Mouse (Mus musculus) heart, embryonic 12.5 days (tissue): ENCODE measurements around the gene Zfp507. TPM values are rescaled to one million over a fixed set of nuclear protein-coding genes. Genes with fewer than 3 reads are reported as not detected.

Experiments
- ATAC-seq: fragments of 200-750 bp; cut with Nextera tagmentation; 2 replicates; pipeline ENCODE4 v1.8.0; 2017; ENCODE audit warnings: moderate TSS enrichment, moderate library complexity; ENCODE audit not compliant: insufficient number of reproducible peaks, low FRiP score
- H3K27ac ChIP-seq: fragments of 300-500 bp; sonication (generic); 2 replicates; pipeline ENCODE4 v1.5.1; 2016; ENCODE audit warnings: mild to moderate bottlenecking, moderate library complexity; ENCODE audit not compliant: poor library complexity, severe bottlenecking
- H3K27me3 ChIP-seq: fragments of 300-500 bp; sonication (generic); replicated peaks from 2 replicates; pipeline ENCODE4 v1.6.1; 2016; ENCODE audit warnings: mild to moderate bottlenecking, moderate library complexity
- H3K36me3 ChIP-seq: fragments of 300-500 bp; sonication (generic); 2 replicates; pipeline ENCODE4 v1.6.1; 2016; ENCODE audit warnings: mild to moderate bottlenecking, moderate library complexity
- H3K4me1 ChIP-seq: fragments of 300-500 bp; sonication (generic); replicated peaks from 2 replicates; pipeline ENCODE4 v1.6.1; 2016; ENCODE audit warnings: mild to moderate bottlenecking
- H3K4me2 ChIP-seq: fragments of 300-500 bp; sonication (generic); 2 replicates; pipeline ENCODE4 v1.6.1; 2016; ENCODE audit warnings: mild to moderate bottlenecking, moderate library complexity
- H3K4me3 ChIP-seq: fragments of 300-500 bp; sonication (generic); 2 replicates; pipeline ENCODE4 v1.5.1; 2016; ENCODE audit warnings: mild to moderate bottlenecking
- H3K9ac ChIP-seq: fragments of 300-500 bp; sonication (generic); 2 replicates; pipeline ENCODE4 v1.6.1; 2016; ENCODE audit warnings: mild to moderate bottlenecking, moderate library complexity
- H3K9me3 ChIP-seq: fragments of 300-500 bp; sonication (generic); replicated peaks from 2 replicates; pipeline ENCODE4 v1.6.1; 2016; ENCODE audit warnings: mild to moderate bottlenecking, moderate library complexity
- WGBS: fragments of 180-500 bp; shearing (Covaris S2); methylation state at CpG from one replicate; pipeline ENCODE4 v1.1.7; 2016; 5-methylcytosine and 5-hydroxymethylcytosine counted together
- polyA plus RNA-seq: library from polyadenylated mRNA; unstranded; fragments of >200 nt; fragmentation: Nextera tagmentation; extraction: Ambion mirVana; gene quantifications from 2 replicates; pipeline ENCODE4 v1.2.1, GENCODE M21; 2016

Gene Zfp507
- polyA plus RNA-seq, result 15.0 and 17.6 TPM in 2 replicates

GRCm38 (mm10) chr7:35802906-35803595 is at the start of gene Zfp507:
Gene Zfp507, minus strand, starts transcription at chr7:35803003.
- Histone ChIP-seq H3K4me3 (peak within 1 kb of the TSS; percentile 67), H3K9ac (peak within 1 kb of the TSS; percentile 91), H3K4me1 (peaks cover 5% of the 10 kb centered on the region), H3K36me3 (peaks cover 25% of the 10 kb centered on the region), H3K9me3 (no peaks in the 10 kb centered on the region), H3K27ac (peak within 1 kb of the TSS; percentile 80), H3K4me2 (peak within 1 kb of the TSS; percentile 82), H3K27me3 (no peaks in the 10 kb centered on the region)
- WGBS, result 21% methylated on average over 26 of the region's 26 CpGs
- peak; percentile 97 for ATAC-seq

GRCm38 (mm10) chr7:35850426-35850825 is 47.6 kb upstream of the Zfp507 start:
- H3K9me3 ChIP-seq, result peaks cover 6% of the 10 kb centered on the region
- no peak overlapping the region for H3K9ac ChIP-seq
- 62% methylated on average over 5 of the region's 5 CpGs for WGBS
- no peaks in the 10 kb centered on the region for H3K36me3 ChIP-seq
- no peak overlapping the region for H3K27ac ChIP-seq
- no peak for ATAC-seq
- no peak overlapping the region for H3K4me2 ChIP-seq
- no peaks in the 10 kb centered on the region for H3K27me3 ChIP-seq
- H3K4me1 ChIP-seq, result no peaks in the 10 kb centered on the region
- H3K4me3 ChIP-seq, result no peak overlapping the region

GRCm38 (mm10) chr7:35848526-35848925 is 45.7 kb upstream of the Zfp507 start:
- no peak overlapping the region for H3K4me2 ChIP-seq
- H3K4me3 ChIP-seq, result no peak overlapping the region
- H3K27ac ChIP-seq, result no peak overlapping the region

DNA sequence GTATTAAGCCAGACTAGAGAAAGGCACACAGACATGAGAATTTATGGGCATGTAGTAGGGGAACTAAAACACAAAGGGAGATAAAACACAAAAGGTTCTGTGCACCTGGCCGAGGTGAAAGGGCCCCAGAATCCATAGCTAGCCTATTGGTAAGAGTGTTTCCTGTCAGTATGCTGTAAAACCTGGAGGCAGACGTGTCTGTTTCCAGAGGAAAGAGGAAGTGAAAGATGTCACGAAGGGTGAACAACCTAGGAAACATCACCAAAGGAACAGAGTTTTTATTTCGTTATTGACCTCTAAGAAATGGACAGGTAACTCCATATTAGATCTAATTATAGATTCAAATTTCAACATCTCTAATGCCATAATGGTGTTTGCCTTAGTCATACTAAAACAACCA is 37.7 kb upstream of the Zfp507 start:
- Histone ChIP-seq H3K9me3 (no peaks in the 10 kb centered on the region), H3K36me3 (no peaks in the 10 kb centered on the region), H3K4me2 (no peak overlapping the region), H3K9ac (no peak overlapping the region), H3K27me3 (no peaks in the 10 kb centered on the region), H3K4me3 (no peak overlapping the region), H3K27ac (no peak overlapping the region), H3K4me1 (peaks cover 2% of the 10 kb centered on the region; the same call in 1 of the 2 replicates)
- no peak for ATAC-seq
- WGBS, result 59% methylated on average over 4 of the region's 4 CpGs

More at GRCm38 (mm10) chr7:35848526-35848925, 45.7 kb upstream of the Zfp507 start:
- Histone ChIP-seq H3K9me3 (peaks cover 6% of the 10 kb centered on the region), H3K36me3 (no peaks in the 10 kb centered on the region), H3K27me3 (no peaks in the 10 kb centered on the region), H3K4me1 (no peaks in the 10 kb centered on the region), H3K9ac (no peak overlapping the region)
- WGBS, result 60% methylated on average over 14 of the region's 14 CpGs
- ATAC-seq, result no peak

DNA sequence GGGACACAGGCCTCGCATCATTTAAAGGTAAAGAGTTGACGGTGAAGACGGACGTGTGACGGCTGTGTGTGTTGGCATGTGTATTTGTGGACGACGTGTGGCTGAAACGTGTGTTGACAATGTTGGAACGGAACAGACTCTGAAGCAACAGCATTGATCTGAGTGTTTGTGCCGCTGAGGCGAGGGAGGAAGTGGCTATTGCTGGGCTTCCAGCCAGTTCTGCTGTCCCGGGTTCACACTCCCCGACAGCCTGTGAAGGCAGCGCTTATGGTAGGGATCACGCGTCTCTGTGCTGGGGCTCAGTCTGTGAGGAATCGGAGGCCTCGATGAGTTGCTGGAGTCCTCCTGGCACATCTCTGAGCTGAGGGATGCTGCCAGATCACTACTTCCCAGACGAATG is 34.0 kb upstream of the Zfp507 start:
- Histone ChIP-seq H3K27ac (no peak overlapping the region), H3K9ac (peak overlapping the region; percentile 15; the same call in 1 of the 2 replicates), H3K9me3 (no peaks in the 10 kb centered on the region), H3K4me3 (no peak overlapping the region), H3K4me2 (peak overlapping the region; percentile 38), H3K27me3 (no peaks in the 10 kb centered on the region), H3K36me3 (no peaks in the 10 kb centered on the region), H3K4me1 (peaks cover 2% of the 10 kb centered on the region; the same call in 1 of the 2 replicates)
- 38% methylated on average over 19 of the region's 19 CpGs for WGBS
- no peak; the same call in 1 of the 2 replicates for ATAC-seq

DNA sequence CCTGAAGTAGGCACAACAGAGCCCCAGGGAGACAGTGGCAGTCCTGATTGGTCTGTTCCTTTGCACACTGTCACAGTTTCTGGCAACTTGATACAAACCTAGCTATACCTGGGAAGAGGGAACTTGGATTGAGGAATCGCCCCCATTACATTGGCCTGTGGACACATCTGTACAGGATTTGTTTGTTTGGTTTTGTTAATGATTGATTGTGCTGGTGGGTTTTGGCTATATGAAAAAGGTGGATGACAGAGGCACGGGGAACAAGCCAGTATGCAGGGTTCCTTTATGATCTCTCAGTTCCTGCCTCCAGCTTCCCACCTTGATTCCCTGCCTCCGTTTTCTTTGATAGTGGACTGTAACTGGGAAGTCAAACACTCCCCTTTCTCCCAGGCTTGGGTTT is 33.6 kb upstream of the Zfp507 start:
- Histone ChIP-seq H3K4me3 (no peak overlapping the region), H3K9me3 (no peaks in the 10 kb centered on the region), H3K9ac (no peak overlapping the region), H3K36me3 (no peaks in the 10 kb centered on the region), H3K4me2 (peak overlapping the region; percentile 38), H3K27ac (no peak overlapping the region), H3K27me3 (no peaks in the 10 kb centered on the region), H3K4me1 (peaks cover 2% of the 10 kb centered on the region; the same call in 1 of the 2 replicates)
- ATAC-seq, result no peak
- WGBS, result 54% methylated on average over 3 of the region's 3 CpGs

DNA sequence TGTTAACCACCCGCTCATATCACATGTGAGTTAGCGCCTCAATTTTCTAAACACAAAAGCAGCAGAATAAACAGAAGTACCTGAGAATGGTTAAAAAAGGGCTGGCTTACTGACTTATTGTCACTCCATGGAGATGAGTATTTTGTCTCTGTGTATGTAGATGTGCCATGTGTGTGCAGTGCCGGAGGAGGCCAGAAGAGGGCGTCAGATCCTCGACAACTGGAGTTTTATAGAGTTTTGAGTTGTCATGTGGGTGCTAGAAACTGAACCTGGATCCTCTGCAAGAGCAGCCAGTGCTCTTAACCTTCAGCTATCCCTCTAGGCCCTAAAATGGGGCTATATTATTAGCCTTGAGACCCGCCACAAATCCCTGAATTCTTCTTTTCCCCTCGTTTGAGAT is 27.3 kb upstream of the Zfp507 start:
- no peaks in the 10 kb centered on the region for H3K4me1 ChIP-seq
- no peak overlapping the region for H3K27ac ChIP-seq
- H3K27me3 ChIP-seq, result no peaks in the 10 kb centered on the region
- WGBS, result 84% methylated on average over 7 of the region's 7 CpGs
- H3K9me3 ChIP-seq, result no peaks in the 10 kb centered on the region
- H3K36me3 ChIP-seq, result no peaks in the 10 kb centered on the region
- H3K4me3 ChIP-seq, result no peak overlapping the region
- no peak overlapping the region for H3K9ac ChIP-seq
- ATAC-seq, result no peak
- H3K4me2 ChIP-seq, result no peak overlapping the region

DNA sequence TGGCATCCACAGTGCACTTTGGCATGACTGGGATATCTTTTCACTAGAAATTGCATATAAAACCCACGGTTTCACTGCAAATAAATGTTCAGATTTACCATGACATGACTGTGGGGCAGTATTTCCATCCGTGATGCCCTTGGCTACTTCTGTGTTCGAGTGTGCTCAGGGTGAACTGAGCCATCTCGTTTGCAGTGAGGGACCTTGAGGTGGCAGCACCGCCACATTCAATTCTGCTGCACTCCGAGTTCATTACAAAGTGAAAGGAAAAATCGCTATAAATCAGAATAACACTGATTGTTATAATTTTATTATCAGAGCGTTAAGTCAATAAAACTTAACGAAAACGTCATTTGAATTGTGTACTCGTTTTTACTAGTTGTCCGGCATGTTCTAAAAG is 21.1 kb upstream of the Zfp507 start:
- Histone ChIP-seq H3K27ac (no peak overlapping the region), H3K27me3 (0 out of 2 replicates have a peak, but pooled peaks cover 4% of the 10 kb centered on the region), H3K4me1 (no peaks in the 10 kb centered on the region), H3K4me3 (no peak overlapping the region), H3K9ac (no peak overlapping the region), H3K36me3 (no peaks in the 10 kb centered on the region), H3K9me3 (peaks cover 4% of the 10 kb centered on the region; the same call in 1 of the 2 replicates), H3K4me2 (no peak overlapping the region)
- 79% methylated on average over 12 of the region's 12 CpGs for WGBS
- ATAC-seq, result no peak

GRCm38 (mm10) chr7:35822320-35822719 is 19.5 kb upstream of the Zfp507 start:
- Histone ChIP-seq H3K4me2 (no peak overlapping the region), H3K36me3 (no peaks in the 10 kb centered on the region), H3K27ac (no peak overlapping the region), H3K9ac (no peak overlapping the region), H3K4me3 (no peak overlapping the region), H3K4me1 (no peaks in the 10 kb centered on the region), H3K9me3 (peaks cover 4% of the 10 kb centered on the region; the same call in 1 of the 2 replicates), H3K27me3 (0 out of 2 replicates have a peak, but pooled peaks cover 4% of the 10 kb centered on the region)
- WGBS, result 78% methylated on average over 17 of the region's 17 CpGs
- no peak for ATAC-seq

DNA sequence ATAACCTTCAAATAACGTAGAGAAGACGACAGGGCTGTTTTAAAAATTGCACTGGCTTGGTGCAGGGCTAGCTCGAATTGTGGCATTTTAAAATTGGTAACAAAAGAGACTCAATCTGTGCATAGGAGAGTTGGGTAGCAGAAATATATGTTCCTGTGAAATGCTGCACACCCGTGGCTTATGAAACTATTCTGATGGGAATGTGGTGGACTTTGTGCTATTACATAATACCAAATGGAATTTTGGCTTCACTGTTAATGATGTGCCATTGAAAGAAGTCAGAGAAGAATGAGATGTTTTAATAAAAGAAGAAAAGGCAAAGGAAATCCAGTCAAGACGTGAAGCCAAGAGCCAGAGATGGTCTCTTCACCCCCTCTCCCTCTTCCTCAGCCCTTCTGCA is 18.6 kb upstream of the Zfp507 start:
- H3K36me3 ChIP-seq, result no peaks in the 10 kb centered on the region
- 74% methylated on average over 5 of the region's 5 CpGs for WGBS
- H3K27me3 ChIP-seq, result 0 out of 2 replicates have a peak, but pooled peaks cover 4% of the 10 kb centered on the region
- no peak for ATAC-seq
- H3K9ac ChIP-seq, result no peak overlapping the region
- H3K9me3 ChIP-seq, result peaks cover 7% of the 10 kb centered on the region; the same call in 1 of the 2 replicates
- no peak overlapping the region for H3K27ac ChIP-seq
- H3K4me3 ChIP-seq, result no peak overlapping the region
- no peak overlapping the region for H3K4me2 ChIP-seq
- no peaks in the 10 kb centered on the region for H3K4me1 ChIP-seq

- Histone ChIP-seq H3K27ac (no peak overlapping the region), H3K9me3 (peaks cover 7% of the 10 kb centered on the region; the same call in 1 of the 2 replicates), H3K4me3 (no peak overlapping the region), H3K9ac (no peak overlapping the region), H3K36me3 (no peaks in the 10 kb centered on the region), H3K4me1 (no peaks in the 10 kb centered on the region), H3K27me3 (0 out of 2 replicates have a peak, but pooled peaks cover 4% of the 10 kb centered on the region), H3K4me2 (no peak overlapping the region)
- 0 out of 2 replicates have a peak, but pooled peaks have one; percentile 15 for ATAC-seq
- WGBS, result 77% methylated on average over 4 of the region's 4 CpGs
Measured at GRCm38 (mm10) chr7:35819486-35819885, 16.7 kb upstream of the Zfp507 start.
